Mouse (Mus musculus) ovary, adult 10 weeks (tissue): Measurements from ENCODE around the gene C1qtnf12. TPM values are rescaled to one million over a fixed set of nuclear protein-coding genes. Genes with fewer than 3 reads are reported as not detected.

Experiments used
- polyA plus RNA-seq: library from polyadenylated mRNA; stranded (reverse); fragments of 350-450 nt; fragmentation: Illumina TruSeq; extraction: RNeasy Lipid Tissue Mini Kit (QIAGEN cat#74804); gene quantifications from one replicate; pipeline ENCODE4 v1.2.3, GENCODE M21; 2014

C1qtnf12 gene
- polyA plus RNA-seq: 6.4 TPM

GRCm38 (mm10) chr4:155962167-155962971 lies at the start of gene C1qtnf12:
Gene C1qtnf12, plus strand, starts transcription at chr4:155962318.

GRCm38 (mm10) chr4:155943534-155944249 lies 18.4 kb upstream of the C1qtnf12 start, which contains the start of gene Ube2j2:
Gene Ube2j2, plus strand, starts transcription at chr4:155943831.

GRCm38 (mm10) chr4:155992241-155992905 lies 30.3 kb downstream of the C1qtnf12 start, which contains the start of the genes B3galt6 and Sdf4:
Gene B3galt6, minus strand, starts transcription at chr4:155992649.
Gene Sdf4, plus strand, starts transcription at chr4:155992872.

GRCm38 (mm10) chr4:156013637-156014036 lies 51.5 kb downstream of the C1qtnf12 start, which contains the start of gene Tnfrsf4:
Gene Tnfrsf4, plus strand, starts transcription at chr4:156013843.

Other genes with a start within 250 kb of the C1qtnf12 start
- not detected for gene Tmem240, start 227.5 kb upstream of the C1qtnf12 start, polyA plus RNA-seq
- gene Atad3a, start 201.2 kb upstream of the C1qtnf12 start, polyA plus RNA-seq: 5.5 TPM
- gene Vwa1, start 187.6 kb upstream of the C1qtnf12 start, polyA plus RNA-seq: 1.6 TPM
- gene Tmem88b, start 176.4 kb upstream of the C1qtnf12 start, polyA plus RNA-seq: 0.77 TPM
- not detected for gene Ankrd65, start 171.9 kb upstream of the C1qtnf12 start, polyA plus RNA-seq
- 34.3 TPM for gene Mrpl20, start 159.4 kb upstream of the C1qtnf12 start, polyA plus RNA-seq
- gene Ccnl2, start 149.8 kb upstream of the C1qtnf12 start, polyA plus RNA-seq: 39.8 TPM
- gene Aurkaip1, start 131.0 kb upstream of the C1qtnf12 start, polyA plus RNA-seq: 3.9 TPM
- 108 TPM for gene Mxra8, start 122.6 kb upstream of the C1qtnf12 start, polyA plus RNA-seq
- gene Dvl1, start 114.9 kb upstream of the C1qtnf12 start, polyA plus RNA-seq: 0.94 TPM
- gene Tas1r3, start 99.0 kb upstream of the C1qtnf12 start, polyA plus RNA-seq: not detected
- gene Cptp, start 92.9 kb upstream of the C1qtnf12 start, polyA plus RNA-seq: 3.6 TPM
- 2.1 TPM for gene Ints11, start 92.8 kb upstream of the C1qtnf12 start, polyA plus RNA-seq
- gene Pusl1, start 70.5 kb upstream of the C1qtnf12 start, polyA plus RNA-seq: 0.77 TPM
- gene Acap3, start 70.5 kb upstream of the C1qtnf12 start, polyA plus RNA-seq: 0.48 TPM
- gene Ube2j2, start 18.5 kb upstream of the C1qtnf12 start, polyA plus RNA-seq: 88.7 TPM
- 12.3 TPM for gene B3galt6, start 30.3 kb downstream of the C1qtnf12 start, polyA plus RNA-seq
- 181 TPM for gene Sdf4, start 30.6 kb downstream of the C1qtnf12 start, polyA plus RNA-seq
- gene Tnfrsf4, start 51.5 kb downstream of the C1qtnf12 start, polyA plus RNA-seq: not detected
- not detected for gene Tnfrsf18, start 63.8 kb downstream of the C1qtnf12 start, polyA plus RNA-seq
- gene Ttll10, start 97.1 kb downstream of the C1qtnf12 start, polyA plus RNA-seq: not detected
- gene 9430015G10Rik, start 147.7 kb downstream of the C1qtnf12 start, polyA plus RNA-seq: 2.7 TPM
- not detected for gene Rnf223, start 168.2 kb downstream of the C1qtnf12 start, polyA plus RNA-seq
- gene Agrn, start 235.2 kb downstream of the C1qtnf12 start, polyA plus RNA-seq: 10.2 TPM
- not detected for gene Isg15, start 238.5 kb downstream of the C1qtnf12 start, polyA plus RNA-seq
- 0.83 TPM for gene AW011738, start 241.0 kb downstream of the C1qtnf12 start, polyA plus RNA-seq